Mouse (Mus musculus) embryonic facial prominence, embryonic 12.5 days (tissue): ENCODE data around the gene E2f1. TPM values are rescaled to one million over a fixed set of nuclear protein-coding genes. Genes with fewer than 3 reads are reported as not detected.

Source experiments
- ATAC-seq: fragments of 200-750 bp; cut with Nextera tagmentation; 2 replicates; pipeline ENCODE4 v1.8.0; 2017; ENCODE audit not compliant: insufficient number of reproducible peaks, insufficient read depth, low FRiP score, low TSS enrichment
- H3K27ac ChIP-seq: fragments of 300-500 bp; sonication (generic); 2 replicates; pipeline ENCODE4 v1.5.1; 2016; ENCODE audit warnings: mild to moderate bottlenecking
- H3K27me3 ChIP-seq: fragments of 300-500 bp; sonication (generic); 2 replicates; pipeline ENCODE4 v1.6.1; 2016; ENCODE audit warnings: mild to moderate bottlenecking, moderate library complexity
- H3K36me3 ChIP-seq: fragments of 300-500 bp; sonication (generic); 2 replicates; pipeline ENCODE4 v1.6.1; 2016; ENCODE audit warnings: mild to moderate bottlenecking
- H3K4me1 ChIP-seq: fragments of 300-500 bp; sonication (generic); 2 replicates; pipeline ENCODE4 v1.6.1; 2016
- H3K4me2 ChIP-seq: fragments of 300-500 bp; sonication (generic); replicated peaks from 2 replicates; pipeline ENCODE4 v1.6.1; 2016; ENCODE audit warnings: mild to moderate bottlenecking, moderate library complexity
- H3K4me3 ChIP-seq: fragments of 300-500 bp; sonication (generic); 2 replicates; pipeline ENCODE4 v1.5.1; 2016; ENCODE audit warnings: mild to moderate bottlenecking
- H3K9ac ChIP-seq: fragments of 300-500 bp; sonication (generic); 2 replicates; pipeline ENCODE4 v1.6.1; 2016; ENCODE audit warnings: mild to moderate bottlenecking, moderate library complexity
- H3K9me3 ChIP-seq: fragments of 300-500 bp; sonication (generic); 2 replicates; pipeline ENCODE4 v1.6.1; 2016; ENCODE audit warnings: mild to moderate bottlenecking, moderate library complexity
- WGBS: fragments of 180-500 bp; shearing (Covaris S2); methylation state at CpG from one replicate; pipeline ENCODE4 v1.1.7; 2016; 5-methylcytosine and 5-hydroxymethylcytosine counted together
- polyA plus RNA-seq: library from polyadenylated mRNA; unstranded; fragments of >200 nt; fragmentation: Nextera tagmentation; extraction: Ambion mirVana; gene quantifications from 2 replicates; pipeline ENCODE4 v1.2.1, GENCODE M21; 2016

E2f1 gene
- polyA plus RNA-seq, 1 experiment from 2014 or later: 25.9 TPM

GRCm38 (mm10) chr2:154525285-154525684 lies 44.4 kb downstream of the E2f1 start:
- no peaks in the 10 kb centered on the region for H3K4me1 ChIP-seq
- H3K27ac ChIP-seq: no peak overlapping the region
- H3K9me3 ChIP-seq: no peaks in the 10 kb centered on the region
- ATAC-seq: no peak
- H3K9ac ChIP-seq: no peak overlapping the region
- 95% methylated on average over 2 of the region's 2 CpGs for WGBS
- H3K4me3 ChIP-seq: no peak overlapping the region
- peaks cover 61% of the 10 kb centered on the region for H3K36me3 ChIP-seq
- H3K27me3 ChIP-seq: no peaks in the 10 kb centered on the region
- H3K4me2 ChIP-seq: no peak overlapping the region

GRCm38 (mm10) chr2:154522334-154522733 lies 47.4 kb downstream of the E2f1 start:
- Histone ChIP-seq H3K36me3 (peaks cover 59% of the 10 kb centered on the region), H3K4me3 (no peak overlapping the region)
- no peak for ATAC-seq

GRCm38 (mm10) chr2:154521449-154521848 lies 48.2 kb downstream of the E2f1 start:
- ATAC-seq: no peak
- H3K4me2 ChIP-seq: no peak overlapping the region
- no peaks in the 10 kb centered on the region for H3K9me3 ChIP-seq
- H3K9ac ChIP-seq: no peak overlapping the region
- no peak overlapping the region for H3K4me3 ChIP-seq
- H3K4me1 ChIP-seq: no peaks in the 10 kb centered on the region
- H3K36me3 ChIP-seq: peaks cover 68% of the 10 kb centered on the region
- H3K27me3 ChIP-seq: no peaks in the 10 kb centered on the region
- H3K27ac ChIP-seq: no peak overlapping the region

More at GRCm38 (mm10) chr2:154522334-154522733, 47.4 kb downstream of the E2f1 start:
- Histone ChIP-seq H3K27me3 (no peaks in the 10 kb centered on the region), H3K27ac (no peak overlapping the region), H3K9me3 (no peaks in the 10 kb centered on the region), H3K9ac (no peak overlapping the region), H3K4me1 (no peaks in the 10 kb centered on the region), H3K4me2 (no peak overlapping the region)
- 91% methylated on average over 5 of the region's 5 CpGs for WGBS

GRCm38 (mm10) chr2:154517424-154517823 lies 52.3 kb downstream of the E2f1 start:
- Histone ChIP-seq H3K4me3 (no peak overlapping the region), H3K27ac (no peak overlapping the region), H3K27me3 (no peaks in the 10 kb centered on the region), H3K9me3 (no peaks in the 10 kb centered on the region), H3K36me3 (peaks cover 39% of the 10 kb centered on the region), H3K4me2 (no peak overlapping the region), H3K9ac (no peak overlapping the region), H3K4me1 (no peaks in the 10 kb centered on the region)
- ATAC-seq: no peak
- 94% methylated on average over 5 of the region's 5 CpGs for whole genome bisulfite sequencing

- Histone ChIP-seq H3K27me3 (no peaks in the 10 kb centered on the region), H3K27ac (no peak overlapping the region), H3K4me1 (no peaks in the 10 kb centered on the region), H3K4me2 (no peak overlapping the region), H3K9me3 (no peaks in the 10 kb centered on the region), H3K9ac (no peak overlapping the region), H3K4me3 (no peak overlapping the region), H3K36me3 (peaks cover 41% of the 10 kb centered on the region)
- WGBS: 83% methylated on average over 3 of the region's 3 CpGs
- no peak for ATAC-seq
These were observed 52.7 kb downstream of the E2f1 start for GRCm38 (mm10) chr2:154516944-154517343.

- peaks cover 29% of the 10 kb centered on the region for H3K36me3 ChIP-seq
- WGBS: 90% methylated on average over 3 of the region's 3 CpGs
These were observed 59.6 kb downstream of the E2f1 start for GRCm38 (mm10) chr2:154510141-154510540.

More at GRCm38 (mm10) chr2:154510141-154510540, 59.6 kb downstream of the E2f1 start:
- Histone ChIP-seq H3K9ac (no peak overlapping the region), H3K27me3 (no peaks in the 10 kb centered on the region), H3K9me3 (no peaks in the 10 kb centered on the region), H3K4me3 (no peak overlapping the region), H3K4me2 (no peak overlapping the region), H3K27ac (no peak overlapping the region), H3K4me1 (no peaks in the 10 kb centered on the region)
- ATAC-seq: no peak

Other genes with a start within 250 kb of the E2f1 start
- gene Cdk5rap1, start 196.9 kb downstream of the E2f1 start, polyA plus RNA-seq: 15.9 and 19.6 TPM in 2 replicates
- 9.2 and 9.9 TPM in 2 replicates for gene Snta1, start 161.8 kb downstream of the E2f1 start, polyA plus RNA-seq
- gene Cbfa2t2, start 133.4 kb downstream of the E2f1 start, polyA plus RNA-seq: 58.8 and 65.3 TPM in 2 replicates
- 1.0 and 1.2 TPM in 2 replicates for gene 1700003F12Rik, start 22.8 kb downstream of the E2f1 start, polyA plus RNA-seq
- 0.24 and 0.28 TPM in 2 replicates for gene Actl10, start 18.1 kb downstream of the E2f1 start, polyA plus RNA-seq
- gene Necab3, start 11.0 kb downstream of the E2f1 start, polyA plus RNA-seq: 3.5 and 3.7 TPM in 2 replicates
- 16.9 and 18.5 TPM in 2 replicates for gene Pxmp4, start 33.8 kb upstream of the E2f1 start, polyA plus RNA-seq
- gene Zfp341, start 43.4 kb upstream of the E2f1 start, polyA plus RNA-seq: 1.4 and 1.7 TPM in 2 replicates
- gene 4930519P11Rik, start 43.5 kb upstream of the E2f1 start, polyA plus RNA-seq: 0.49 and 1.1 TPM in 2 replicates
- gene Chmp4b, start 81.8 kb upstream of the E2f1 start, polyA plus RNA-seq: 29.3 and 29.4 TPM in 2 replicates
- not detected in 2 replicates for gene Gm14214, start 200.1 kb upstream of the E2f1 start, polyA plus RNA-seq
- gene Raly, start 221.2 kb upstream of the E2f1 start, polyA plus RNA-seq: 47.6 and 57.5 TPM in 2 replicates
- gene a, start 221.5 kb upstream of the E2f1 start, polyA plus RNA-seq: 9.4 and 9.6 TPM in 2 replicates